Mouse (Mus musculus): ENCODE measurements around the gene Prdm11.

- TF ChIP-seq USF1 (IDR thresholded peaks at IDR 0.05; ENCODE audit: low read depth, low read length) (peak; percentile 5; the same call in 1 of the 2 replicates), CTCF (conservative IDR thresholded peaks at IDR 0.05 in 1 of 2, IDR thresholded peaks at IDR 0.05 in 1 of 2; ENCODE audit: low read depth in 2 of 2, low read length in 2 of 2) (no peak), MEF2A (IDR thresholded peaks at IDR 0.05; ENCODE audit: borderline replicate concordance, low read depth, low read length) (no peak)
Measured at GRCm38 (mm10) chr2:92945125-92945746, 100.7 kb downstream of the Prdm11 start.

All from CH12.LX (cell line).